Mouse (Mus musculus) liver, adult 2 months (tissue): ENCODE measurements around the gene Hivep2.

Source experiments
- CTCF ChIP-seq: fragments of 200-500 bp; IDR thresholded peaks from 2 replicates; pipeline ENCODE4 v1.5.1; 2011; ENCODE audit warnings: low read depth, low read length, control low read depth
- POLR2A ChIP-seq: fragments of 200-500 bp; IDR thresholded peaks from 2 replicates; pipeline ENCODE4 v1.6.1; 2011; ENCODE audit warnings: low read length, control low read depth; ENCODE audit not compliant: insufficient read depth; ENCODE audit errors: extremely low read depth

GRCm38 (mm10) chr10:14034790-14035189, 68.9 kb downstream of the Hivep2 start:
- TF ChIP-seq POLR2A = no peak
- TF ChIP-seq CTCF = no peak
